Mouse (Mus musculus): ENCODE data around the gene Prdm16.

DNA sequence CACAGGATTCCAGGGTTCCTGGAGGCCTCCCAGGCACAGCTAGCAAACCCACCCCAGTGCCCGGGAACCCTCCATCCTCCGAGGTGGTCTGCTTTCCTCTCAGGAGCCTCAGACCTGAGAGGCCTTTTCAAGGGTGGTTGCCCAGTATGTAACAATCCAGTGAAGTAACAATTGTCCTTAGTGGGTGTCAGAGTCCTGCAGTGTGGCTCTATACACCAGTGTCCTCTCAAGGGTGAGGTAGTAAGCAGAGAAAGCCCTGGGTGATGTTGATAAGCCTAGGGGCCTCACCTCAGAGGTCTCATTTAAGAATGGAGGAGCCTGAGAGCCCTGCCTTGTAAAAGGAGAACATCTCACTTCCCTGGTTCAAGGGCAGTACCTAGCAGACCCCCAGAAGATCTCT lies 31.1 kb upstream of the Prdm16 start, which contains the start of gene Actrt2:
- TF ChIP-seq POLR2A (IDR thresholded peaks at IDR 0.05; ENCODE audit: borderline replicate concordance, low read depth, low read length), result no peak
- TF ChIP-seq CTCF (IDR thresholded peaks at IDR 0.05; ENCODE audit: low read depth, low read length), result no peak

All from bone marrow macrophage, adult 2 months (primary cell).